Mouse (Mus musculus): ENCODE measurements at regions not wholly inside any gene's neighbourhood (a gene's known extent, or its start where the extent isn't known, plus 50 kb on each side); places are given as distances from the start of the nearest gene placed in this dataset.

GRCm38 (mm10) chr4:127640251-127641085, 282.5 kb upstream of the Gjb5 start:
- H3K27me3 ChIP-seq (ENCODE audit: control insufficient read depth, insufficient read depth, low read length), result no peaks in the 10 kb centered on the region
- H3K4me1 ChIP-seq (ENCODE audit: control insufficient read depth, insufficient read depth, insufficient read length, low read length), result no peaks in the 10 kb centered on the region
- H3K4me3 ChIP-seq (ENCODE audit: low read depth, low read length), result no peak overlapping the region
- H3K27ac ChIP-seq (ENCODE audit: insufficient read depth, low read depth, low read length), result no peak overlapping the region
- no peak for TF ChIP-seq POLR2A (IDR thresholded peaks at IDR 0.05; ENCODE audit: low read depth, low read length)
- TF ChIP-seq CTCF (IDR thresholded peaks at IDR 0.05; ENCODE audit: extremely low read depth, insufficient read length, insufficient replicate concordance, low read depth, low read length), result no peak
- H3K36me3 ChIP-seq (ENCODE audit: control insufficient read depth, insufficient read depth, low read length), result no peaks in the 10 kb centered on the region
- WGBS, result 55% methylated on average over 14 of the region's 14 CpGs

GRCm38 (mm10) chr4:127639765-127640164, 281.8 kb upstream of the Gjb5 start:
- Histone ChIP-seq H3K27ac (ENCODE audit: insufficient read depth, low read depth, low read length) (no peak overlapping the region), H3K4me3 (ENCODE audit: low read depth, low read length) (no peak overlapping the region), H3K36me3 (ENCODE audit: control insufficient read depth, insufficient read depth, low read length) (no peaks in the 10 kb centered on the region), H3K27me3 (ENCODE audit: control insufficient read depth, insufficient read depth, low read length) (no peaks in the 10 kb centered on the region), H3K4me1 (ENCODE audit: control insufficient read depth, insufficient read depth, insufficient read length, low read length) (no peaks in the 10 kb centered on the region)
- TF ChIP-seq CTCF (IDR thresholded peaks at IDR 0.05; ENCODE audit: extremely low read depth, insufficient read length, insufficient replicate concordance, low read depth, low read length) (no peak), POLR2A (IDR thresholded peaks at IDR 0.05; ENCODE audit: low read depth, low read length) (no peak)
- WGBS, result 86% methylated on average over 3 of the region's 3 CpGs

GRCm38 (mm10) chr4:127636934-127637333, 279.0 kb upstream of the Gjb5 start:
- 62% methylated on average over 11 of the region's 11 CpGs for WGBS
- TF ChIP-seq POLR2A (IDR thresholded peaks at IDR 0.05; ENCODE audit: low read depth, low read length) (no peak), CTCF (IDR thresholded peaks at IDR 0.05; ENCODE audit: extremely low read depth, insufficient read length, insufficient replicate concordance, low read depth, low read length) (no peak)
- H3K36me3 ChIP-seq (ENCODE audit: control insufficient read depth, insufficient read depth, low read length), result no peaks in the 10 kb centered on the region
- H3K4me3 ChIP-seq (ENCODE audit: low read depth, low read length), result no peak overlapping the region
- H3K27me3 ChIP-seq (ENCODE audit: control insufficient read depth, insufficient read depth, low read length), result no peaks in the 10 kb centered on the region
- no peaks in the 10 kb centered on the region for H3K4me1 ChIP-seq (ENCODE audit: control insufficient read depth, insufficient read depth, insufficient read length, low read length)
- H3K27ac ChIP-seq (ENCODE audit: insufficient read depth, low read depth, low read length), result no peak overlapping the region

- Histone ChIP-seq H3K27me3 (ENCODE audit: control insufficient read depth, insufficient read depth, low read length) (no peaks in the 10 kb centered on the region), H3K4me1 (ENCODE audit: control insufficient read depth, insufficient read depth, insufficient read length, low read length) (no peaks in the 10 kb centered on the region), H3K27ac (ENCODE audit: insufficient read depth, low read depth, low read length) (no peak overlapping the region), H3K4me3 (ENCODE audit: low read depth, low read length) (no peak overlapping the region), H3K36me3 (ENCODE audit: control insufficient read depth, insufficient read depth, low read length) (no peaks in the 10 kb centered on the region)
- 71% methylated on average over 8 of the region's 8 CpGs for WGBS
- TF ChIP-seq POLR2A (IDR thresholded peaks at IDR 0.05; ENCODE audit: low read depth, low read length) (no peak), CTCF (IDR thresholded peaks at IDR 0.05; ENCODE audit: extremely low read depth, insufficient read length, insufficient replicate concordance, low read depth, low read length) (no peak)
These were observed 277.3 kb upstream of the Gjb5 start for GRCm38 (mm10) chr4:127635262-127635661.

- H3K36me3 ChIP-seq (ENCODE audit: control insufficient read depth, insufficient read depth, low read length), result no peaks in the 10 kb centered on the region
- no peak overlapping the region for H3K27ac ChIP-seq (ENCODE audit: insufficient read depth, low read depth, low read length)
- no peak overlapping the region for H3K4me3 ChIP-seq (ENCODE audit: low read depth, low read length)
- no peaks in the 10 kb centered on the region for H3K27me3 ChIP-seq (ENCODE audit: control insufficient read depth, insufficient read depth, low read length)
- no peak for TF ChIP-seq POLR2A (IDR thresholded peaks at IDR 0.05; ENCODE audit: low read depth, low read length)
- no peak for TF ChIP-seq CTCF (IDR thresholded peaks at IDR 0.05; ENCODE audit: extremely low read depth, insufficient read length, insufficient replicate concordance, low read depth, low read length)
- WGBS, result 12% methylated on average over 14 of the region's 14 CpGs
- no peaks in the 10 kb centered on the region for H3K4me1 ChIP-seq (ENCODE audit: control insufficient read depth, insufficient read depth, insufficient read length, low read length)
These were observed 261.9 kb upstream of the Gjb5 start for GRCm38 (mm10) chr4:127619870-127620269.

- no peak for TF ChIP-seq CTCF (IDR thresholded peaks at IDR 0.05; ENCODE audit: extremely low read depth, insufficient read length, insufficient replicate concordance, low read depth, low read length)
- no peak for TF ChIP-seq POLR2A (IDR thresholded peaks at IDR 0.05; ENCODE audit: low read depth, low read length)
- 46% methylated on average over 8 of the region's 8 CpGs for WGBS
- H3K36me3 ChIP-seq (ENCODE audit: control insufficient read depth, insufficient read depth, low read length), result no peaks in the 10 kb centered on the region
- no peaks in the 10 kb centered on the region for H3K27me3 ChIP-seq (ENCODE audit: control insufficient read depth, insufficient read depth, low read length)
- H3K27ac ChIP-seq (ENCODE audit: insufficient read depth, low read depth, low read length), result no peak overlapping the region
- H3K4me1 ChIP-seq (ENCODE audit: control insufficient read depth, insufficient read depth, insufficient read length, low read length), result no peaks in the 10 kb centered on the region
- no peak overlapping the region for H3K4me3 ChIP-seq (ENCODE audit: low read depth, low read length)
These were observed 254.8 kb upstream of the Gjb5 start for GRCm38 (mm10) chr4:127612761-127613160.

GRCm38 (mm10) chr4:127600919-127601318, 242.9 kb upstream of the Gjb5 start:
- Histone ChIP-seq H3K27me3 (ENCODE audit: control insufficient read depth, insufficient read depth, low read length) (no peaks in the 10 kb centered on the region), H3K27ac (ENCODE audit: insufficient read depth, low read depth, low read length) (no peak overlapping the region), H3K36me3 (ENCODE audit: control insufficient read depth, insufficient read depth, low read length) (no peaks in the 10 kb centered on the region), H3K4me1 (ENCODE audit: control insufficient read depth, insufficient read depth, insufficient read length, low read length) (no peaks in the 10 kb centered on the region), H3K4me3 (ENCODE audit: low read depth, low read length) (no peak overlapping the region)
- TF ChIP-seq CTCF (IDR thresholded peaks at IDR 0.05; ENCODE audit: extremely low read depth, insufficient read length, insufficient replicate concordance, low read depth, low read length), result no peak
- no peak for TF ChIP-seq POLR2A (IDR thresholded peaks at IDR 0.05; ENCODE audit: low read depth, low read length)
- 82% methylated on average over 8 of the region's 8 CpGs for WGBS

Data from small intestine, adult 2 months (tissue).